Mouse (Mus musculus) erythroblast, embryonic 14.5 days (primary cell): ENCODE measurements around the gene Fbxo2. TPM values are rescaled to one million over a fixed set of nuclear protein-coding genes. Genes with fewer than 3 reads are reported as not detected.
A peak's percentile ranks its signal among the peaks of the same experiment; 100 is the strongest.

ENCODE experiments used
- H3K27me3 ChIP-seq: 2 replicates; pipeline ENCODE4 v1.6.1; 2012; ENCODE audit warnings: inconsistent platforms; ENCODE audit not compliant: control insufficient read depth
- H3K36me3 ChIP-seq: 2 replicates; pipeline ENCODE4 v1.6.1; 2012; ENCODE audit warnings: mild to moderate bottlenecking, inconsistent platforms; ENCODE audit not compliant: control insufficient read depth
- H3K4me1 ChIP-seq: 2 replicates; pipeline ENCODE4 v1.6.1; 2012; ENCODE audit warnings: inconsistent platforms; ENCODE audit not compliant: control insufficient read depth
- H3K4me3 ChIP-seq: replicated peaks from 2 replicates; pipeline ENCODE3; 2012; ENCODE audit warnings: moderate library complexity, mild to moderate bottlenecking, inconsistent platforms
- H3K9me3 ChIP-seq: 2 replicates; pipeline ENCODE4 v1.6.1; 2012; ENCODE audit warnings: low read length, inconsistent platforms, mixed read lengths; ENCODE audit not compliant: control insufficient read depth
- GATA1 ChIP-seq: IDR thresholded peaks from 2 replicates; pipeline ENCODE4 v1.6.1; 2012; ENCODE audit warnings: low read length, inconsistent platforms, mixed read lengths
- TAL1 ChIP-seq: IDR thresholded peaks from 3 replicates; pipeline ENCODE4 v1.6.1; 2012; ENCODE audit warnings: low read length, inconsistent platforms, mixed read lengths
- polyA plus RNA-seq: library from polyadenylated mRNA; stranded (reverse); fragments of >175 nt; gene quantifications from 2 replicates; pipeline ENCODE4 v1.2.3, GENCODE M21; 2012

Gene Fbxo2
- polyA plus RNA-seq, 1 experiment = not detected

GRCm38 (mm10) chr4:148154006-148154405 is 6.4 kb upstream of the Fbxo2 start:
- H3K27me3 ChIP-seq = peaks cover 15% of the 10 kb centered on the region
- no peaks in the 10 kb centered on the region for H3K9me3 ChIP-seq
- peaks cover 46% of the 10 kb centered on the region for H3K4me1 ChIP-seq
- H3K4me3 ChIP-seq = no peak overlapping the region
- H3K36me3 ChIP-seq = peaks cover 6% of the 10 kb centered on the region
- no peak for TF ChIP-seq GATA1
- TF ChIP-seq TAL1 = no peak

- no peak overlapping the region for H3K4me3 ChIP-seq
- peaks cover 46% of the 10 kb centered on the region for H3K4me1 ChIP-seq
- peaks cover 25% of the 10 kb centered on the region for H3K27me3 ChIP-seq
- no peaks in the 10 kb centered on the region for H3K9me3 ChIP-seq
- no peak for TF ChIP-seq TAL1
- TF ChIP-seq GATA1 = no peak
- H3K36me3 ChIP-seq = no peaks in the 10 kb centered on the region
Measured at GRCm38 (mm10) chr4:148154982-148155381, 5.4 kb upstream of the Fbxo2 start.

GRCm38 (mm10) chr4:148158436-148159348 is 1.7 kb upstream of the Fbxo2 start:
- H3K9me3 ChIP-seq = peaks cover 2% of the 10 kb centered on the region; the same call in 1 of the 2 replicates
- H3K36me3 ChIP-seq = no peaks in the 10 kb centered on the region
- peak overlapping the region; percentile 7 for H3K4me3 ChIP-seq
- H3K4me1 ChIP-seq = peaks cover 23% of the 10 kb centered on the region
- TF ChIP-seq TAL1 (no peak), GATA1 (no peak)
- H3K27me3 ChIP-seq = peaks cover 61% of the 10 kb centered on the region

GRCm38 (mm10) chr4:148159544-148160435 is 631 bp upstream of the Fbxo2 start:
- Histone ChIP-seq H3K4me3 (peak overlapping the region; percentile 57), H3K9me3 (peaks cover 6% of the 10 kb centered on the region; the same call in 1 of the 2 replicates)

GRCm38 (mm10) chr4:148164002-148164439 is 3.6 kb downstream of the Fbxo2 start:
- Histone ChIP-seq H3K36me3 (no peaks in the 10 kb centered on the region), H3K4me1 (peaks cover 17% of the 10 kb centered on the region), H3K9me3 (peaks cover 6% of the 10 kb centered on the region; the same call in 1 of the 2 replicates), H3K27me3 (peaks cover 82% of the 10 kb centered on the region), H3K4me3 (no peak overlapping the region)
- TF ChIP-seq GATA1 (no peak), TAL1 (no peak)

More at GRCm38 (mm10) chr4:148159544-148160435, 631 bp upstream of the Fbxo2 start:
- H3K36me3 ChIP-seq = no peaks in the 10 kb centered on the region
- peaks cover 72% of the 10 kb centered on the region for H3K27me3 ChIP-seq
- H3K4me1 ChIP-seq = peaks cover 25% of the 10 kb centered on the region
- no peak for TF ChIP-seq TAL1
- TF ChIP-seq GATA1 = no peak

- H3K9me3 ChIP-seq = peaks cover 6% of the 10 kb centered on the region; the same call in 1 of the 2 replicates
- H3K4me3 ChIP-seq = no peak overlapping the region
- H3K36me3 ChIP-seq = no peaks in the 10 kb centered on the region
- TF ChIP-seq GATA1 (no peak), TAL1 (no peak)
- H3K27me3 ChIP-seq = peaks cover 81% of the 10 kb centered on the region
- H3K4me1 ChIP-seq = peaks cover 14% of the 10 kb centered on the region
Measured at GRCm38 (mm10) chr4:148164461-148164860, 4.0 kb downstream of the Fbxo2 start.

- no peak for TF ChIP-seq TAL1
- TF ChIP-seq GATA1 = no peak
- peaks cover 80% of the 10 kb centered on the region for H3K27me3 ChIP-seq
- H3K9me3 ChIP-seq = peaks cover 4% of the 10 kb centered on the region; the same call in 1 of the 2 replicates
- no peak overlapping the region for H3K4me3 ChIP-seq
- H3K36me3 ChIP-seq = no peaks in the 10 kb centered on the region
- H3K4me1 ChIP-seq = peaks cover 4% of the 10 kb centered on the region; the same call in 1 of the 2 replicates
Measured at GRCm38 (mm10) chr4:148165551-148165950, 5.1 kb downstream of the Fbxo2 start.

- Histone ChIP-seq H3K4me3 (no peak overlapping the region), H3K27me3 (peaks cover 76% of the 10 kb centered on the region), H3K36me3 (no peaks in the 10 kb centered on the region), H3K9me3 (peaks cover 4% of the 10 kb centered on the region; the same call in 1 of the 2 replicates), H3K4me1 (peaks cover 2% of the 10 kb centered on the region; the same call in 1 of the 2 replicates)
- no peak for TF ChIP-seq TAL1
- no peak for TF ChIP-seq GATA1
Measured at GRCm38 (mm10) chr4:148166431-148166830, 6.0 kb downstream of the Fbxo2 start.

- no peak for TF ChIP-seq TAL1
- no peak for TF ChIP-seq GATA1
- peaks cover 2% of the 10 kb centered on the region; the same call in 1 of the 2 replicates for H3K4me1 ChIP-seq
- peaks cover 4% of the 10 kb centered on the region; the same call in 1 of the 2 replicates for H3K9me3 ChIP-seq
- H3K27me3 ChIP-seq = peaks cover 76% of the 10 kb centered on the region
- H3K4me3 ChIP-seq = no peak overlapping the region
- H3K36me3 ChIP-seq = no peaks in the 10 kb centered on the region
Measured at GRCm38 (mm10) chr4:148166986-148167385, 6.6 kb downstream of the Fbxo2 start.
